Mouse (Mus musculus): ENCODE results near the gene Entpd5.

GRCm38 (mm10) chr12:84450351-84450717 lies 41.5 kb upstream of the Entpd5 start:
- TF ChIP-seq CTCF (IDR thresholded peaks at IDR 0.05; ENCODE audit: control insufficient read depth, insufficient read depth, insufficient replicate concordance, low read depth, low read length) (no peak), POLR2A (IDR thresholded peaks at IDR 0.05; ENCODE audit: control insufficient read depth, low read depth, low read length) (no peak)

All from testis, adult 2 months (tissue).